Comparison of ENCODE assay signal across 15 mouse cellular contexts in genomic region chr4:59739321-59739720, GRCm38 (mm10).
DNase-seq lines count a peak whose midpoint lies in the region; ATAC-seq and TF ChIP-seq lines count a peak whose summit lies in the region.
"Had no signal": no experiment of that assay in that cellular context is flagged by ENCODE, and none has a peak within 500 bp of the region (broad histone marks: within the 10 kb centered on the region; RNA-seq: fewer than 3 reads in every experiment).

No protein-coding gene starts in this region.

- no peak overlapping the region for H3K4me3 ChIP-seq in liver, embryonic 11.5 days (ENCODE audit: low read depth, low read length)
- no peak overlapping the region for H3K4me3 ChIP-seq in E14TG2a.4 (replicated peaks; ENCODE audit: low read length)
- H3K4me3 ChIP-seq in embryonic facial prominence, embryonic 10.5 days, result no peak overlapping the region
- H3K4me3 ChIP-seq: forebrain, embryonic 10.5 days; heart, embryonic 13.5 days; lung, embryonic 15.5 days; midbrain, embryonic 13.5 days; neural tube, embryonic 12.5 days had no signal

- peak; percentile 32 for DNase-seq in liver
- DNase-seq in liver, embryonic 11.5 days (ENCODE audit: low spot score), result no peak
- DNase-seq in A20 (ENCODE audit: low read depth, low spot score), result peak; percentile 51
- peak; percentile 29 for DNase-seq in induced T-regulatory cell, adult 2 months (ENCODE audit: low read depth)
- no peak for DNase-seq in embryonic facial prominence, embryonic 10.5 days (ENCODE audit: low spot score)
- no peak for DNase-seq in layer of hippocampus, adult 18-20 months (ENCODE audit: low spot score in 2 of 2)
- DNase-seq: cerebellum, adult 9-10 months; gastrocnemius, postnatal 10 days had no signal

- H3K27ac ChIP-seq in liver, embryonic 11.5 days (ENCODE audit: low read depth, low read length), result no peak overlapping the region
- no peak overlapping the region for H3K27ac ChIP-seq in embryonic facial prominence, embryonic 10.5 days (replicated peaks)
- H3K27ac ChIP-seq: forebrain, embryonic 10.5 days; heart, embryonic 13.5 days; hindbrain, embryonic 14.5 days; lung, embryonic 15.5 days; midbrain, embryonic 13.5 days; neural tube, embryonic 12.5 days had no signal

- H3K36me3 ChIP-seq in liver, embryonic 11.5 days (ENCODE audit: control insufficient read depth, insufficient read depth, low read length), result no peaks in the 10 kb centered on the region
- no peaks in the 10 kb centered on the region for H3K36me3 ChIP-seq in E14TG2a.4 (ENCODE audit: insufficient read depth, low read length)
- H3K36me3 ChIP-seq in embryonic facial prominence, embryonic 10.5 days (replicated peaks), result peaks cover 11% of the 10 kb centered on the region
- H3K36me3 ChIP-seq: lung, embryonic 15.5 days had no signal

- peak; percentile 95 for TF ChIP-seq CTCF in E14TG2a.4 (conservative IDR thresholded peaks at IDR 0.05; ENCODE audit: low read length)

- WGBS in liver, embryonic 11.5 days, result 93% methylated on average over 4 of the region's 4 CpGs
- 98% methylated on average over 4 of the region's 4 CpGs for WGBS in embryonic facial prominence, embryonic 10.5 days

- no peak overlapping the region for H3K9ac ChIP-seq in liver, embryonic 11.5 days (ENCODE audit: low read depth, low read length)
- H3K9ac ChIP-seq: heart, embryonic 13.5 days; hindbrain, embryonic 14.5 days; lung, embryonic 15.5 days; midbrain, embryonic 13.5 days; neural tube, embryonic 12.5 days had no signal

- no peak overlapping the region for H3K4me2 ChIP-seq in liver, embryonic 11.5 days
- H3K4me2 ChIP-seq: heart, embryonic 13.5 days; hindbrain, embryonic 14.5 days; lung, embryonic 15.5 days; midbrain, embryonic 13.5 days; neural tube, embryonic 12.5 days had no signal

- no peak for ATAC-seq in liver, embryonic 11.5 days (replicated peaks; ENCODE audit: low FRiP score)
- ATAC-seq: midbrain, embryonic 13.5 days had no signal

- H3K27me3 ChIP-seq in liver, embryonic 11.5 days (replicated peaks; ENCODE audit: control insufficient read depth, insufficient read depth, low read length), result no peaks in the 10 kb centered on the region
- H3K27me3 ChIP-seq in E14TG2a.4 (ENCODE audit: insufficient read depth, low read length), result no peaks in the 10 kb centered on the region
- no peaks in the 10 kb centered on the region for H3K27me3 ChIP-seq in embryonic facial prominence, embryonic 10.5 days (replicated peaks; ENCODE audit: low read depth, poor library complexity, severe bottlenecking)
- H3K27me3 ChIP-seq: heart, embryonic 13.5 days; lung, embryonic 15.5 days; midbrain, embryonic 13.5 days; neural tube, embryonic 12.5 days had no signal

- no peaks in the 10 kb centered on the region for H3K9me3 ChIP-seq in liver, embryonic 11.5 days (ENCODE audit: control insufficient read depth, low read length)
- no peaks in the 10 kb centered on the region for H3K9me3 ChIP-seq in E14TG2a.4 (ENCODE audit: low read length)
- peaks cover 7% of the 10 kb centered on the region; the same call in 1 of the 2 replicates for H3K9me3 ChIP-seq in embryonic facial prominence, embryonic 10.5 days
- H3K9me3 ChIP-seq: lung, embryonic 15.5 days; midbrain, embryonic 13.5 days; neural tube, embryonic 12.5 days had no signal

- H3K4me1 ChIP-seq in liver, embryonic 11.5 days (replicated peaks; ENCODE audit: control insufficient read depth, insufficient read depth, low read length), result no peaks in the 10 kb centered on the region
- H3K4me1 ChIP-seq in E14TG2a.4 (replicated peaks; ENCODE audit: low read depth, low read length), result no peaks in the 10 kb centered on the region
- no peaks in the 10 kb centered on the region for H3K4me1 ChIP-seq in embryonic facial prominence, embryonic 10.5 days
- H3K4me1 ChIP-seq: forebrain, embryonic 10.5 days; lung, embryonic 15.5 days; midbrain, embryonic 13.5 days; neural tube, embryonic 12.5 days had no signal

Comparison
In these comparisons a context has a peak if more than half of its experiments do, and no peak if none do; other contexts are left out.
1. DNase-seq: peak in liver (single experiment), A20 (single experiment) and induced T-regulatory cell, adult 2 months (single experiment); none in liver, embryonic 11.5 days (single experiment), embryonic facial prominence, embryonic 10.5 days (single experiment) and layer of hippocampus, adult 18-20 months (0 of 2).